Mouse (Mus musculus): ENCODE data around the gene 5530400C23Rik.
"Not testable (repeated sequence)": the region's sequence is repeated elsewhere in the genome, so short reads cannot be mapped to it uniquely, and the experiment has no call there.

Gene 5530400C23Rik

DNA sequence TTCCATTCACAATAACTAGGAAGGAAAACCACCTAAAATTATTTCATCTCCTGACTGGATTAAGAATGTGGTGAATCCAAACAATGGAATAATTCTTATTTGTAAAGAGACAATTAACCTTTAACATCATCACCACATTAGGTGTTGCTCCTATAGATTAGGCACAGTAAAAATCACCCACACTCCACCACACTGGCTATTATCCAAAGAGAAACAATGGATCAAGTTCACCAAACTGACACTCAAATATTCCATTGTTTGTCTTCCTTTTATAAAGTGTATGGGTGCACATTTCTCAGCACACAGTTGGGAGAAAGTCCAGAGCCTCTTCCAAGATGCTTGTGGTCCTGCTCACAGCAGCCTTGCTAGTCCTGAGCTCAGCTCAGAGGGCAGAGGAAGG is at the start of gene 5530400C23Rik:
Gene 5530400C23Rik (plus strand): TSS at position 301 of the 400 bp plus-strand sequence.
- DNase-seq (ENCODE audit: low read depth, low spot score): not testable (repeated sequence)

DNA sequence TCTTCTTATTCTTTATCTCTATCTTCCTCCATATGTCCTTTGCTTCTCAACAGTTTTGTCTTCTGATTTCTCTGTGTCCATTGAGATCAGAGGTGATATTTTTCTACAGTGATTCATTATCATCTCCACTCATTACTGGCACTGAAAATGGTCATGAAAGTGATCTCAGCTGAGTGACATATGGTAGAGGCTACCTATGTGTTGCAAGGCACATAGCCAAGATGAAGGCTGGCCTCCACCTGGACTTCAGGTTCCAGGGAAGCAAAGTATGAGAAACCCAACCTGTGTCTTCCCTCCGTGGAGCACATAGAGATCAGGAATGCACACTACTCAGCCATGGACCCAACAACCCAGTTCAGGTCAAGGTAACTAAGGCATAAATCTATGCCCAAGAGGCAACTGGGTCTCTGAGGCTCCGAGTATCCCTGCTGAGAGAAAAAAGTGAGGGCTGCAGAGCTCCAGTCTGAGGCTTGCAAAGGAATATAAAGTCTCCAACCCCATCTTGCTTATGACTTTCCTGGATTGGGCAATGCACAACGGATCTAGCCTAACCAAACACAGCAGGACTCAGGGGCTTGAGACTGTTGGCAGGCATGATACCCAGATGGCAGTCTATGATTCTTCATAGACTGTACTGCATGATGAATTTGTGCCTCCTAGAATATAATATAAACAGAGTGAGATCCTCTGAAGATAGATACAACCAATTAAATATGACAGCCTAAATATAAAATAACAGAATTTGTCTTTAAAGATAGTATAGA is 14.1 kb downstream of the 5530400C23Rik start:
- DNase-seq (ENCODE audit: low read depth, low spot score): no peak

DNA sequence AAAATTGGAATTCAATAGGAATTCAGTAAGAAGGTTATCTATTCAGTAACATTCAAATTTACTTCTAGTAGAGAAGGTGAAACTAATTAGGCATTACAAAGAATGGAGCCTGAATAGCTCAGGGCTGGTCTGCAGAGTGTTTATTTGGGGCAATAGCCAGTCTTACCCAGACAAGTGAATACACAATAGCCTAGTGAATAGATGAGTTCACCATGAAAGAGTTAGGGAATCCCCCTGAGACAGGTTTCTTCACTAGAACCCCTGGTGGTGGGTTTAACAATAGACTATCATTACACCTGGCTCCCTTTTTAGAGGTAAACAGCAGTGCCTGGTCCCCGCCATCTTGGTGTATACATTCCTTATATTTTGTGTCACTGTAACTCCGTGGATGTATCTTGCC is 21.9 kb downstream of the 5530400C23Rik start:
- DNase-seq (ENCODE audit: low read depth, low spot score): not testable (repeated sequence)

DNA sequence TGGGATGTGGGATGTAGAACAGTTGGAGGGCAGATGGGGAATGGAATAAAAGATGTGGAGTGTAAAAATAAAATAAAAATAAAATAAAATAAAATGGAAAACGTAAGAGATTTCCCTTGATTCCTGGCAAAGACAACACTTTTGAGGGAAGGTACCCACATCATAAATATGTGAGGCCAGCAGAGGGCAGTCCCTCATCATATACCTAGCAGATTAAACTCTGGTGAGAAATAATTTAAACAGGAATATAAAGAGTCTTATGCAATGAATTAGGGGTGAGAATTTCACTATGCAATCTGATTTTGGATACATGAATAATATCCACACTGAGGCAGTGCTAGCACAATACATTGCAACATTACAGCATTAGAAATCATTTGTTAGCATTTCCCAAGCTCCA is 46.5 kb downstream of the 5530400C23Rik start:
- DNase-seq (ENCODE audit: low read depth, low spot score): no peak

GRCm38 (mm10) chr6:133341731-133342130 is 49.7 kb downstream of the 5530400C23Rik start:
- not testable (repeated sequence) for DNase-seq (ENCODE audit: low read depth, low spot score)
